ENCODE assay signal across 16 mouse cellular contexts in the genomic region with DNA sequence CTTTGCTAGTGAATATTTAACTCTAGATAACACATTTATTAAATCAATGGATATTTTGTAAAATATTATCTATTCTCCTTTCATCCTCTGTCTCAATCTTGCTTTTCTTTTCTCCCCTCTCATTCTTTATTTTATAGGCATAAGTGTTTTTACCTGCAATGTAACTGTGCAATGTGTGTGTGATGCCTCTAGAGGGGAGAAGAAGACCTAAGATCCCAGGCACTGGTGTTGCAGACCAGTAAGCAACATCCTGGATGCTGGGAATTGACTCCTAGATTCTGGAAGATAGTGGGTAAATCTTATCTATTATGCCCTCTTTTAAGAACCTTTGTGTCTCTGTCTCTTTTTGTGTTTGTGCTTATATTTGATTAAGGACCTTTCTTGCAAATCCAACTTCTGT.
"Had no signal": no experiment of that assay in that cellular context is flagged by ENCODE, and none has a peak within 500 bp of the region (broad histone marks: within the 10 kb centered on the region; RNA-seq: fewer than 3 reads in every experiment).

No protein-coding gene starts in this region.

- H3K9me3 ChIP-seq: limb, embryonic 12.5 days; liver, embryonic 13.5 days; lung, embryonic 15.5 days; midbrain, embryonic 12.5 days; neural tube, embryonic 15.5 days had no signal

- H3K27me3 ChIP-seq: limb, embryonic 12.5 days; liver, embryonic 13.5 days; lung, embryonic 15.5 days; midbrain, embryonic 12.5 days; neural tube, embryonic 15.5 days had no signal

- ATAC-seq: intestine, postnatal 0 days; liver, postnatal 0 days had no signal

- H3K4me1 ChIP-seq: limb, embryonic 12.5 days; liver, embryonic 13.5 days; lung, embryonic 15.5 days; midbrain, embryonic 12.5 days; neural tube, embryonic 15.5 days had no signal

- DNase-seq: kidney, adult 8-10 months; kidney, postnatal 10 days; kidney, postnatal 4 days; liver; liver, embryonic 13.5 days; liver, postnatal 0 days; right cerebral cortex, adult 18-20 months; right cerebral cortex, postnatal 25 days; thymus, adult 18-20 months; thymus, postnatal 25 days had no signal

- H3K4me2 ChIP-seq: limb, embryonic 12.5 days; liver, embryonic 13.5 days; lung, embryonic 15.5 days; midbrain, embryonic 12.5 days; neural tube, embryonic 15.5 days had no signal

- H3K27ac ChIP-seq: limb, embryonic 12.5 days; liver, embryonic 13.5 days; lung, embryonic 15.5 days; midbrain, embryonic 12.5 days; neural tube, embryonic 15.5 days had no signal

- H3K9ac ChIP-seq: limb, embryonic 12.5 days; liver, embryonic 13.5 days; liver, postnatal 0 days; lung, embryonic 15.5 days; midbrain, embryonic 12.5 days; neural tube, embryonic 15.5 days had no signal

- H3K4me3 ChIP-seq: limb, embryonic 12.5 days; liver, embryonic 13.5 days; lung, embryonic 15.5 days; midbrain, embryonic 12.5 days; myocyte; neural tube, embryonic 15.5 days had no signal

- H3K36me3 ChIP-seq: limb, embryonic 12.5 days; liver, embryonic 13.5 days; lung, embryonic 15.5 days; midbrain, embryonic 12.5 days; neural tube, embryonic 15.5 days had no signal
